Mouse (Mus musculus) lung, embryonic 16.5 days (tissue): ENCODE results near the gene Rufy3. TPM values are rescaled to one million over a fixed set of nuclear protein-coding genes. Genes with fewer than 3 reads are reported as not detected.
A peak's percentile ranks its signal among the peaks of the same experiment; 100 is the strongest.

Experiments used
- ATAC-seq: fragments of 200-750 bp; cut with Nextera tagmentation; 2 replicates; pipeline ENCODE4 v1.8.0; 2017; ENCODE audit warnings: low read depth, mild to moderate bottlenecking, moderate library complexity
- H3K27ac ChIP-seq: fragments of 300-500 bp; sonication (generic); 2 replicates; pipeline ENCODE4 v1.5.1; 2014; ENCODE audit warnings: mild to moderate bottlenecking, control low read depth, low read length
- H3K27me3 ChIP-seq: fragments of 300-500 bp; sonication (generic); 2 replicates; pipeline ENCODE4 v1.6.1; 2014; ENCODE audit warnings: low read depth, low read length, mixed read lengths; ENCODE audit not compliant: control insufficient read depth, insufficient read depth
- H3K36me3 ChIP-seq: fragments of 300-500 bp; sonication (generic); 2 replicates; pipeline ENCODE4 v1.6.1; 2014; ENCODE audit warnings: low read length; ENCODE audit not compliant: control insufficient read depth, insufficient read depth
- H3K4me1 ChIP-seq: fragments of 300-500 bp; sonication (generic); replicated peaks from 2 replicates; pipeline ENCODE4 v1.6.1; 2014; ENCODE audit warnings: low read length, mixed read lengths; ENCODE audit not compliant: control insufficient read depth, insufficient read depth
- H3K4me2 ChIP-seq: fragments of 300-500 bp; sonication (generic); 2 replicates; pipeline ENCODE4 v1.6.1; 2014; ENCODE audit warnings: low read depth, low read length, control low read depth
- H3K4me3 ChIP-seq: fragments of 300-500 bp; sonication (generic); 2 replicates; pipeline ENCODE4 v1.5.1; 2014; ENCODE audit warnings: mild to moderate bottlenecking, low read length, control low read depth
- H3K9ac ChIP-seq: fragments of 300-500 bp; sonication (generic); 2 replicates; pipeline ENCODE4 v1.6.1; 2014; ENCODE audit warnings: low read length, control low read depth
- H3K9me3 ChIP-seq: fragments of 300-500 bp; sonication (generic); 2 replicates; pipeline ENCODE4 v1.6.1; 2016; ENCODE audit warnings: low read length; ENCODE audit not compliant: control insufficient read depth
- WGBS: fragments of 180-500 bp; shearing (Covaris S2); extraction: QIAGEN DNeasy Blood & Tissue Kit; methylation state at CpG from one replicate; pipeline ENCODE4 v1.1.7; 2014; 5-methylcytosine and 5-hydroxymethylcytosine counted together
- polyA plus RNA-seq: library from polyadenylated mRNA; unstranded; fragments of >200 nt; fragmentation: Nextera tagmentation; extraction: Ambion mirVana; gene quantifications from 2 replicates; pipeline ENCODE4 v1.2.1, GENCODE M21; 2015

Gene Rufy3
- polyA plus RNA-seq, 1 experiment from 2014 or later, result 9.1 TPM

DNA sequence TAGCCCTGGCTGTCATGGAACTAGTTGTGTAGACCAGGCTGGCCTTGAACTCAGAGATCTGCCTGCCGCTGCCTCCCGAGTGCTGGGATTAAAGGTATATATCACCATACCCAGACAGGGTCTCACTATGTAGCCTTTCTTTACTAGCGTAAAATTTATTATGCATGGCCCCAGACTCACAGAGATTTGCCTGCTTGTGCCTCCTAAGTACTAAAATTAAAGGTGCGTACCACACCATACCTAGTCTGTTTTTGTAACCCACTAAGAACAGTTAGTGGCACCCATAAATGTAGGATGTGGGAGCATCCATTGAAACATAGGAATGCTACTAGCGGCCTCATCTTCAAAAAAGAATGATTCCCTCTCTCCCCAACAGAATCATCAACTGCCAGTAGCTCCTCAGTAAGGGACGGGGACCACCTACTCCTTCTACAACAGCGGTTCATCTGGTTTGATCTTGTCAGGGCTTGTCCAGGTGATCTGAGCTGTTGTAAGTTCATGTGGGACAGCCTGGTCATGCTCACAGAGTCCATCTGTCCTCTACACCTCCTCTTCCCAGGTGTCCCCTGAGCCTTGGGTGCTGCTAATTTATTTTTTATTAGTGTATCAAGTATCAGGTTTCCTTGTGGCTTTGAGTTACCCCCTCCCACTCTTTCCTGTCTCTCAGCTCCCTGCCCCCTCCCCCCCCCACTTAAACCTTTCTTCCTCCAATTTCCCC lies 40.0 kb downstream of the Rufy3 start:
- Histone ChIP-seq H3K4me3 (no peak overlapping the region), H3K9ac (no peak overlapping the region), H3K36me3 (no peaks in the 10 kb centered on the region), H3K4me1 (no peaks in the 10 kb centered on the region), H3K4me2 (no peak overlapping the region), H3K27ac (no peak overlapping the region), H3K9me3 (no peaks in the 10 kb centered on the region), H3K27me3 (no peaks in the 10 kb centered on the region)
- no peak for ATAC-seq
- WGBS, result 89% methylated on average over 7 of the region's 7 CpGs

DNA sequence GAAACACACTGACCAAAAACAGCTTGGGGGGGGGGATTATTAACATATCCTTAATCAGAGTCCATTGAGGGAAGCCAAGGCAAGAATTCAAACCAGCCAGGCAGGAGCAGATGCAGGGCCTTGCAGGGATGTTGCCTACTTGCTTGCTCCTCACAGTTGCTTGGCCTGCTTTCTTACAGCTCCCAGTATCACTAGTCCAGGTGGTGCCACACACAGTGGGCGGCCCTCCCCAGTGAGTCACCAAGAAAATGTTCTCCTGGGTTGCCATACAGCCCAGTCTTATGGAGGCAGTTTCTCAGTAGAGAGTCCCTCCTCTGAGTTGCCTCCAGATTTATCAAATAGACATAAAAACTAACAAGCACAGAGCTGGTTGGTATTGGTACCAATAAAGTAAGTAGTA lies 49.3 kb downstream of the Rufy3 start:
- Histone ChIP-seq H3K9me3 (no peaks in the 10 kb centered on the region), H3K27me3 (no peaks in the 10 kb centered on the region), H3K4me3 (no peak overlapping the region), H3K4me2 (no peak overlapping the region), H3K9ac (no peak overlapping the region), H3K27ac (no peak overlapping the region), H3K36me3 (0 out of 2 replicates have a peak, but pooled peaks cover 2% of the 10 kb centered on the region), H3K4me1 (no peaks in the 10 kb centered on the region)
- no peak for ATAC-seq
- WGBS, result 86% methylated on average over 1 of the region's 1 CpGs

DNA sequence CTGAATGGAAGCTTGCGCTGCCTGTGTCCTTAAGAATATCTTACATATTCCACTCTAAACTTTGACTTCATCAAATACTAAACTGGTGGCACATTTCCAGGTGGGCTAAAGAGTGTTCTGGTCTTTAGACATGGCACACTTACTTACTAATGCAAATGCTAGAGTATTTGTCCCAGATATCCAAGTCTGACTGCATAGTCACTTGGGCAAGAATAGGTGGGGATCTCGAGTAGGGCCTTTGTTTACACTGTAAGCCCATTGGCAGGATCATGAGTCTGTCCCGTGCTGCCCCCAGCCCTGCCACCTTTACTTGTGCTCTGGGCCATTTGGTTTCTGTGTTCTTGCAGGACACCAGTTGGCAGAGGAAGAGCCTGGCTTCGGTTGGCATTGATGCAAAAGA lies 52.1 kb downstream of the Rufy3 start:
- no peak overlapping the region for H3K27ac ChIP-seq
- H3K9me3 ChIP-seq, result no peaks in the 10 kb centered on the region
- no peaks in the 10 kb centered on the region for H3K27me3 ChIP-seq
- H3K4me2 ChIP-seq, result no peak overlapping the region
- H3K4me3 ChIP-seq, result no peak overlapping the region
- H3K36me3 ChIP-seq, result 0 out of 2 replicates have a peak, but pooled peaks cover 2% of the 10 kb centered on the region
- no peak overlapping the region for H3K9ac ChIP-seq
- WGBS, result 63% methylated on average over 4 of the region's 4 CpGs
- ATAC-seq, result peak; percentile 52; the same call in 1 of the 2 replicates
- H3K4me1 ChIP-seq, result no peaks in the 10 kb centered on the region

DNA sequence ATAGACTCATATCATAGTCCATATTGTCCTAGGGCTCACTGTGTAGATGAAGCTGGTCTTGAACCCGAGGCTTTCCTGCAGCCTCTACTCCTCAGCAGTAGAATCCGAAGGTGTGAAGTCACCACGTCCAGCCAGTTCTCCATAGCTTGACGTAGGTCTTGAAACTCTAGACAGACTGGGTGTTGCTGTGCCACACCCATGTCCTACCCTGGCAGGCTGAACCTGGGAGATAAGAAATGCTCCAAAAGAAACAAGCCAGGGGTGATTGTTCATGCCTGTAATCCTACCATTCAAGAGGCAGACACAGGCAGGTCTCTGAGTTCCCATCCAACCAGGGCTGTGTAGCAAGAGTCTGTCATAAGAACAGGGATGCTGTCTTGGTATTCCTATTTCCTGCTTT lies 62.7 kb downstream of the Rufy3 start:
- H3K9ac ChIP-seq, result no peak overlapping the region
- no peak overlapping the region for H3K4me3 ChIP-seq
- H3K4me2 ChIP-seq, result no peak overlapping the region
- no peaks in the 10 kb centered on the region for H3K27me3 ChIP-seq
- no peak overlapping the region for H3K27ac ChIP-seq
- no peaks in the 10 kb centered on the region for H3K9me3 ChIP-seq
- ATAC-seq, result no peak
- peaks cover 2% of the 10 kb centered on the region; the same call in 1 of the 2 replicates for H3K36me3 ChIP-seq
- no peaks in the 10 kb centered on the region for H3K4me1 ChIP-seq
- WGBS, result 83% methylated on average over 4 of the region's 4 CpGs

DNA sequence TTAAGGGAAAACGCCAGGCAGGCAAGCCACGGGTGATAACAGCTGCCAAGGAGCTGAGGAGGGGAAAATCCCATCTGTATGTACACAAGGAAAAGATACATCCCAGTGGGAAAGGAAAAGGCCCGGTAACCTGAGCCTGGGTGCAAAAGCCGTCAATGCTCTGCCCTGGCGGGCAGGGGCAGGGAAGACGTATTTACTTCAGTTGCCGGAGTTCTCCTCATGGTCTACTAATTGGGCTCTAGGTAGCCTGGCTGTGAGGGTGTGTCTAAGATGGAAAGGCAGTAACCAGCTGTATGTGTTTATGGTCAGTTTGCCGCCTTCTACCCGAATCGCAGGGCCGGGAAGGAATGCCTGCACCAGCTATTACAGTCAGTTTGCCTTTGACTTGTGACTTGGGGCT lies 64.3 kb downstream of the Rufy3 start:
- WGBS, result 60% methylated on average over 11 of the region's 11 CpGs
- no peak overlapping the region for H3K4me3 ChIP-seq

DNA sequence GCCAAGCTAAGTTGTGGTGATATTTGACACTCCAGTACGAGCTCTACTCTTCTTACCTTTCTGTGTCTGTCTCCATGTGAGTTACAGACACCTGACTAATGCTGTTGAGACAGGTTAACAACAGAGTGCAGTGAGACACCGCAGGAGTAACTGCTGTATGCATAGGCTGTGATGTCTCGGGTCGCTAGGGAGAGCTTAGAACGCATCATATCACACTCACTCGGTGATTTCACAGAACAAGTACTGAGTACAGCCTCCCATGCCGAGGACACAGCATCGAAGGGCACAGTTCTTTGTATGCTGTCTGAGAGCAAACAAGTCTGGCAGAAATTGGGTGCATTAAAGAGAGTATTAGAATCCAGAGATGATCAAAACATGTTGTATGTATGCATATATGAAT lies 65.1 kb downstream of the Rufy3 start:
- no peak overlapping the region for H3K4me2 ChIP-seq
- no peaks in the 10 kb centered on the region for H3K27me3 ChIP-seq
- H3K9ac ChIP-seq, result no peak overlapping the region
- ATAC-seq, result no peak
- no peaks in the 10 kb centered on the region for H3K4me1 ChIP-seq
- H3K36me3 ChIP-seq, result peaks cover 2% of the 10 kb centered on the region; the same call in 1 of the 2 replicates
- H3K27ac ChIP-seq, result no peak overlapping the region
- 78% methylated on average over 8 of the region's 8 CpGs for WGBS
- no peaks in the 10 kb centered on the region for H3K9me3 ChIP-seq
- no peak overlapping the region for H3K4me3 ChIP-seq

More for the DNA sequence above, 64.3 kb downstream of the Rufy3 start:
- no peaks in the 10 kb centered on the region for H3K27me3 ChIP-seq
- H3K4me1 ChIP-seq, result no peaks in the 10 kb centered on the region
- no peak overlapping the region for H3K27ac ChIP-seq
- no peaks in the 10 kb centered on the region for H3K9me3 ChIP-seq
- no peak overlapping the region for H3K9ac ChIP-seq
- no peak for ATAC-seq
- H3K36me3 ChIP-seq, result peaks cover 2% of the 10 kb centered on the region; the same call in 1 of the 2 replicates
- no peak overlapping the region for H3K4me2 ChIP-seq

DNA sequence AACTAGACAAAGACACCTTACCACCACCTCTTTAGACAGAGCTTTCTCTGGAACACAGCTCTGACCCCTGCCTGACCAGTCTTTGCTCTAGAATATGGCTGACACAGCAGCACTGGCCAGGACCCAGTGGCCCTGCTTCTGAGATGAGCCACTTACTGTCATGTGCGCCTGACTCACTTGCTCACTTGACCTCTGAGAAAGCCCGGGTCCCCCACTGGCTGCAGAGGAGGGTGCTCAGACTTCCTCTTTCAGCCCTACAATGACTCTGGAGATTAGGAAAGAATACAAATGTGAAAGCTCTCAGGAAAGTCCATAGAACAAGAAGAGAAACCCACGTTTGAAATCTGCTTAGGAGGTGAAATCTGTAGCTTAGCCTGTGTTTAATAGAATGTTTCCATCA lies 66.0 kb downstream of the Rufy3 start:
- H3K4me2 ChIP-seq, result no peak overlapping the region
- H3K9me3 ChIP-seq, result no peaks in the 10 kb centered on the region
- no peak for ATAC-seq
- H3K9ac ChIP-seq, result no peak overlapping the region
- no peak overlapping the region for H3K4me3 ChIP-seq
- 63% methylated on average over 3 of the region's 3 CpGs for WGBS
- no peak overlapping the region for H3K27ac ChIP-seq
- H3K4me1 ChIP-seq, result no peaks in the 10 kb centered on the region
- H3K27me3 ChIP-seq, result no peaks in the 10 kb centered on the region
- peaks cover 4% of the 10 kb centered on the region; the same call in 1 of the 2 replicates for H3K36me3 ChIP-seq

DNA sequence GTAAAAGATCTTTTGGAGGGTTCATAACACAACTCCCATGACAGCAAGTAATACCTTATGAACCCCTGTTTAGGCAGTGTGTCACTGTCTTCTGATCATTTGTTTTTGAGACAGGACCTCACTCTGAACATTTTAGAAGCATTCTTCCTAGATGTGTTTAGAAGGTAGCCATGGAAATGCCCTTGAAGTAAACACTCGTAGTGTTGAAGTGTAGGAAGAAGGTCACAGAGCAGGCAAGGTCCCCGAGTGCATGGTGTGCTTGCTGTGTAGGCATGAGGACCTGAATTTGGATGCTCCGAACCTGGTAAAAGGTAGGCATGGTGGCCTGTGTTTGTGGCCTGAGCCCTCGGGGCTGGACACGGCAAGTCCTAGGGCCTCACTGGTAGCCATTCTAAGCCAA lies 66.7 kb downstream of the Rufy3 start:
- Histone ChIP-seq H3K4me1 (no peaks in the 10 kb centered on the region), H3K27ac (no peak overlapping the region), H3K4me3 (no peak overlapping the region), H3K9me3 (no peaks in the 10 kb centered on the region), H3K4me2 (no peak overlapping the region), H3K9ac (no peak overlapping the region), H3K27me3 (no peaks in the 10 kb centered on the region), H3K36me3 (peaks cover 4% of the 10 kb centered on the region; the same call in 1 of the 2 replicates)
- 71% methylated on average over 5 of the region's 5 CpGs for WGBS
- no peak for ATAC-seq

DNA sequence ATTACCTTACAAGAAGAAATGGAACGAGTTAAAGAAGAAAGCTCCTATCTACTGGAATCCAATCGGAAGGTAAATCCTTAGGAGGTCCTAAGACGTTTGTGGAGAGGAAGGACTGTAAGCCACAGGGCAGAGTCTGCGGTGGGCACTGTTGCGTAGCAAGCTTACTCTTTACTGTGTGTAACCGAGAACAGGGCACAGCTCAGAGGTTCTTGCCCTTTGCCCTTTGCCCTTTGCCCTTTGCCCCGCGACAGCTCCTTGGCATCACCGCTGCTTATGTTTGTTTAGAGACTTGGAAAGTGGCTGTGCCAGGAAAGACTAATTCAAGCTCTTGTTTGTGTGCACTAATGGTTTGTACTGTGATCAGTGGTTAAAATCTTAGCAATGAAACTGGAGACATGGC lies 67.6 kb downstream of the Rufy3 start:
- 79% methylated on average over 9 of the region's 9 CpGs for WGBS
- peaks cover 7% of the 10 kb centered on the region; the same call in 1 of the 2 replicates for H3K36me3 ChIP-seq
- no peak for ATAC-seq
- H3K27me3 ChIP-seq, result no peaks in the 10 kb centered on the region
- H3K27ac ChIP-seq, result no peak overlapping the region
- H3K9ac ChIP-seq, result no peak overlapping the region
- no peak overlapping the region for H3K4me2 ChIP-seq
- H3K4me3 ChIP-seq, result no peak overlapping the region
- H3K9me3 ChIP-seq, result no peaks in the 10 kb centered on the region
- H3K4me1 ChIP-seq, result no peaks in the 10 kb centered on the region
